Mouse (Mus musculus): ENCODE data around the gene Alg3. TPM values are rescaled to one million over a fixed set of nuclear protein-coding genes. Genes with fewer than 3 reads are reported as not detected.
A peak's percentile ranks its signal among the peaks of the same experiment; 100 is the strongest.

Alg3 gene
- polyA plus RNA-seq, 1 experiment from 2014 or later = 46.9 TPM

GRCm38 (mm10) chr16:20595060-20595673, 16.4 kb downstream of the Alg3 start:
- WGBS = 88% methylated on average over 7 of the region's 7 CpGs
- H3K36me3 ChIP-seq (ENCODE audit: control insufficient read depth, insufficient read depth, low read length) = no peaks in the 10 kb centered on the region
- H3K4me2 ChIP-seq (ENCODE audit: low read depth, low read length, severe bottlenecking) = no peak overlapping the region
- H3K4me1 ChIP-seq (replicated peaks; ENCODE audit: control insufficient read depth, insufficient read depth, low read length) = peaks cover 10% of the 10 kb centered on the region; the same call in 1 of the 2 replicates
- peaks cover 25% of the 10 kb centered on the region for H3K27me3 ChIP-seq (ENCODE audit: control insufficient read depth, insufficient read depth, low read length)
- no peak for ATAC-seq (replicated peaks; ENCODE audit: low FRiP score)
- H3K9me3 ChIP-seq (ENCODE audit: control insufficient read depth, low read length) = no peaks in the 10 kb centered on the region
- DNase-seq (ENCODE audit: low spot score) = no peak
- H3K4me3 ChIP-seq (ENCODE audit: low read depth, low read length) = no peak overlapping the region
- no peak overlapping the region for H3K27ac ChIP-seq (ENCODE audit: low read depth, low read length)
- no peak overlapping the region for H3K9ac ChIP-seq (ENCODE audit: low read length)

- H3K27ac ChIP-seq (ENCODE audit: low read depth, low read length) = no peak overlapping the region
- WGBS = 5% methylated on average over 48 of the region's 48 CpGs
- H3K9me3 ChIP-seq (ENCODE audit: control insufficient read depth, low read length) = no peaks in the 10 kb centered on the region
- H3K4me3 ChIP-seq (ENCODE audit: low read depth, low read length) = 0 out of 2 replicates have a peak overlapping the region, but pooled peaks have one; percentile 1
- peaks cover 16% of the 10 kb centered on the region; the same call in 1 of the 2 replicates for H3K4me1 ChIP-seq (replicated peaks; ENCODE audit: control insufficient read depth, insufficient read depth, low read length)
- peaks cover 42% of the 10 kb centered on the region for H3K27me3 ChIP-seq (ENCODE audit: control insufficient read depth, insufficient read depth, low read length)
- DNase-seq (ENCODE audit: low spot score) (peak; percentile 61), ATAC-seq (replicated peaks; ENCODE audit: low FRiP score) (no peak)
- H3K9ac ChIP-seq (ENCODE audit: low read length) = no peak overlapping the region
- H3K36me3 ChIP-seq (ENCODE audit: control insufficient read depth, insufficient read depth, low read length) = no peaks in the 10 kb centered on the region
- peak overlapping the region; percentile 11; the same call in 1 of the 2 replicates for H3K4me2 ChIP-seq (ENCODE audit: low read depth, low read length, severe bottlenecking)
Observed at GRCm38 (mm10) chr16:20591076-20591705, 20.3 kb downstream of the Alg3 start.

GRCm38 (mm10) chr16:20590680-20591038, 20.9 kb downstream of the Alg3 start:
- peak overlapping the region; percentile 46 for H3K4me3 ChIP-seq (ENCODE audit: low read depth, low read length)
- ATAC-seq (replicated peaks; ENCODE audit: low FRiP score) (0 out of 2 replicates have a peak, but pooled peaks have one; percentile 13), DNase-seq (ENCODE audit: low spot score) (no peak)
- H3K4me2 ChIP-seq (ENCODE audit: low read depth, low read length, severe bottlenecking) = peak overlapping the region; percentile 77
- WGBS = 4% methylated on average over 17 of the region's 17 CpGs
- no peak overlapping the region for H3K9ac ChIP-seq (ENCODE audit: low read length)
- no peaks in the 10 kb centered on the region for H3K9me3 ChIP-seq (ENCODE audit: control insufficient read depth, low read length)
- peaks cover 16% of the 10 kb centered on the region; the same call in 1 of the 2 replicates for H3K4me1 ChIP-seq (replicated peaks; ENCODE audit: control insufficient read depth, insufficient read depth, low read length)
- H3K27me3 ChIP-seq (ENCODE audit: control insufficient read depth, insufficient read depth, low read length) = peaks cover 42% of the 10 kb centered on the region
- H3K27ac ChIP-seq (ENCODE audit: low read depth, low read length) = no peak overlapping the region
- no peaks in the 10 kb centered on the region for H3K36me3 ChIP-seq (ENCODE audit: control insufficient read depth, insufficient read depth, low read length)

- Histone ChIP-seq H3K27ac (ENCODE audit: low read depth, low read length) (no peak overlapping the region), H3K4me2 (ENCODE audit: low read depth, low read length, severe bottlenecking) (peak overlapping the region; percentile 77), H3K27me3 (ENCODE audit: control insufficient read depth, insufficient read depth, low read length) (peaks cover 42% of the 10 kb centered on the region), H3K9me3 (ENCODE audit: control insufficient read depth, low read length) (no peaks in the 10 kb centered on the region), H3K9ac (ENCODE audit: low read length) (peak overlapping the region; percentile 48), H3K4me1 (replicated peaks; ENCODE audit: control insufficient read depth, insufficient read depth, low read length) (peaks cover 16% of the 10 kb centered on the region; the same call in 1 of the 2 replicates), H3K36me3 (ENCODE audit: control insufficient read depth, insufficient read depth, low read length) (no peaks in the 10 kb centered on the region), H3K4me3 (ENCODE audit: low read depth, low read length) (peak overlapping the region; percentile 46)
- DNase-seq (ENCODE audit: low spot score) (peak; percentile 79), ATAC-seq (replicated peaks; ENCODE audit: low FRiP score) (peak; percentile 77)
- WGBS = under 1% methylated on average over 39 of the region's 39 CpGs
Observed at GRCm38 (mm10) chr16:20589939-20590679, 21.4 kb downstream of the Alg3 start.

- no peak within 1 kb of the TSS for H3K27ac ChIP-seq (ENCODE audit: low read depth, low read length)
- H3K4me1 ChIP-seq (replicated peaks; ENCODE audit: control insufficient read depth, insufficient read depth, low read length) = peaks cover 16% of the 10 kb centered on the region; the same call in 1 of the 2 replicates
- H3K27me3 ChIP-seq (ENCODE audit: control insufficient read depth, insufficient read depth, low read length) = peaks cover 42% of the 10 kb centered on the region
- peak within 1 kb of the TSS; percentile 77 for H3K4me2 ChIP-seq (ENCODE audit: low read depth, low read length, severe bottlenecking)
- peak within 1 kb of the TSS; percentile 48 for H3K9ac ChIP-seq (ENCODE audit: low read length)
- no peaks in the 10 kb centered on the region for H3K9me3 ChIP-seq (ENCODE audit: control insufficient read depth, low read length)
- ATAC-seq (replicated peaks; ENCODE audit: low FRiP score) (peak; percentile 63), DNase-seq (ENCODE audit: low spot score) (no peak)
- peak within 1 kb of the TSS; percentile 46 for H3K4me3 ChIP-seq (ENCODE audit: low read depth, low read length)
- no peaks in the 10 kb centered on the region for H3K36me3 ChIP-seq (ENCODE audit: control insufficient read depth, insufficient read depth, low read length)
- under 1% methylated on average over 23 of the region's 24 CpGs for WGBS
Observed at GRCm38 (mm10) chr16:20589366-20589938, 22.1 kb downstream of the Alg3 start, which contains the start of gene Vwa5b2. Gene Vwa5b2 (plus strand): TSS chr16:20589471.

GRCm38 (mm10) chr16:20565075-20565474, 46.5 kb downstream of the Alg3 start:
- WGBS = 80% methylated on average over 1 of the region's 1 CpGs
- Histone ChIP-seq H3K9me3 (ENCODE audit: control insufficient read depth, low read length) (no peaks in the 10 kb centered on the region), H3K9ac (ENCODE audit: low read length) (no peak overlapping the region), H3K27me3 (ENCODE audit: control insufficient read depth, insufficient read depth, low read length) (no peaks in the 10 kb centered on the region), H3K36me3 (ENCODE audit: control insufficient read depth, insufficient read depth, low read length) (no peaks in the 10 kb centered on the region; the same call in none of the 2 replicates), H3K27ac (ENCODE audit: low read depth, low read length) (no peak overlapping the region), H3K4me2 (ENCODE audit: low read depth, low read length, severe bottlenecking) (no peak overlapping the region), H3K4me3 (ENCODE audit: low read depth, low read length) (no peak overlapping the region), H3K4me1 (replicated peaks; ENCODE audit: control insufficient read depth, insufficient read depth, low read length) (no peaks in the 10 kb centered on the region)
- no peak for ATAC-seq (replicated peaks; ENCODE audit: low FRiP score)
- no peak for DNase-seq (ENCODE audit: low spot score)

- 88% methylated on average over 7 of the region's 7 CpGs for WGBS
- no peaks in the 10 kb centered on the region for H3K9me3 ChIP-seq (ENCODE audit: control insufficient read depth, low read length)
- no peak overlapping the region for H3K4me3 ChIP-seq (ENCODE audit: low read depth, low read length)
- DNase-seq (ENCODE audit: low spot score) (no peak), ATAC-seq (replicated peaks; ENCODE audit: low FRiP score) (no peak)
- peaks cover 2% of the 10 kb centered on the region for H3K36me3 ChIP-seq (ENCODE audit: control insufficient read depth, insufficient read depth, low read length)
- no peaks in the 10 kb centered on the region for H3K4me1 ChIP-seq (replicated peaks; ENCODE audit: control insufficient read depth, insufficient read depth, low read length)
- H3K27ac ChIP-seq (ENCODE audit: low read depth, low read length) = no peak overlapping the region
- H3K4me2 ChIP-seq (ENCODE audit: low read depth, low read length, severe bottlenecking) = no peak overlapping the region
- no peak overlapping the region for H3K9ac ChIP-seq (ENCODE audit: low read length)
- H3K27me3 ChIP-seq (ENCODE audit: control insufficient read depth, insufficient read depth, low read length) = no peaks in the 10 kb centered on the region
Observed at GRCm38 (mm10) chr16:20557381-20557780, 54.2 kb downstream of the Alg3 start.
